Mouse (Mus musculus): ENCODE measurements around the gene Ccdc8.

GRCm38 (mm10) chr7:16946441-16947348, 45.8 kb upstream of the Ccdc8 start:
- no peak for TF ChIP-seq CTCF (IDR thresholded peaks at IDR 0.05; ENCODE audit: borderline replicate concordance, insufficient read depth, low read depth, low read length)
- no peak; the same call in 1 of the 2 replicates for TF ChIP-seq POLR2A (IDR thresholded peaks at IDR 0.05; ENCODE audit: borderline replicate concordance, insufficient read depth, low read length)
